Mouse (Mus musculus): ENCODE data around the gene Eya2.

Gene Eya2

GRCm38 (mm10) chr2:165716688-165717087 is 121.9 kb downstream of the Eya2 start:
- DNase-seq (ENCODE audit: low spot score in 2 of 2) = no peak

DNA sequence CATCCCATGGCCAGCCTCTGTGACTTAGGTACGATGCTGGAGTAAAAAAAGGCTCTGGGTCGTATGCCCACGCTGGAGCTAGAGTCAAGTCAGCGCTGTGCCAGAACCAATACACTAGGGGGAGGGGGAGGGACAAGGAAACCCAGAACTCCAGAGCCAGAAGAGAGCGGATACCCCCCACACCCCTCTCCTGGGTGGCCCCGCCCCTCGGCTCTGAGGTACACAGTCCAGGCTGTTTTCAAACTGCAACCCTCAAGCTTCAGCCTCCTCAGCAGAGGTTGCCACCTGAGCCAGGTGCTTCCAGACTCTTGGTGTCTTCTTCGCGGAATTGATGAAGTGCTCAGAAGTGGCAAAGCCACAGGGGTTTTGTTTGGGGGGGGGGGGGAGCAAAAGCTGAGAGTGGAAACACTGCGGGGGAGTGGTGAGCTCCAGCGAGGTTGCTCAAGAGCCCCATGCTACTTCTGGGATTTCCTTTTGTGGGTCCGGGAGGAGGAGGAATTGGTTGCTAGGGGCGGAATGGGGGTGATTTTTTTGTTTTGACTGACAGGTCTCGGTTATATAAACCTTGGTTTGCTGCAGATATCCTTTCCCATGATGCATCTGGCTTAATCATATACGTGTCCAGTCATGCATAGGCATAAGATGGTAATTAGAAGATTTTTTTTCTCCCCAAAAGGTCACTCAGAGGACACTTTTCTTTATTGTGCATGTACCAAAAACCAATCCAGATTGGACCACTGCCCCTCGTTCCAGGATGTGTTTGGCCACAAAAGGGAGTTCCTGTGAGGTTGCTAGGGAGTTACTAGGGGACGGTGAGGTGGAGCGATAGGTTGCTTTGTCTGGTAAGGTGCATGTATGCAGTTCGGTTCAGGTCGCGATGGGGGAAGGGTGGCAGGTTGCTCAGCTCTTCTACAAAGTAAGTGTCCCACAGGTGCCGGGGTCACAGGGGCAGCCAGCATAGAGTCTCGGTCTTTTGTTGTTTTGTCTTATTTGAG is 122.6 kb downstream of the Eya2 start:
- no peak for DNase-seq (ENCODE audit: low spot score in 2 of 2)

- DNase-seq (ENCODE audit: low spot score in 2 of 2) = no peak
Measured at GRCm38 (mm10) chr2:165719382-165719781, 124.5 kb downstream of the Eya2 start.

DNA sequence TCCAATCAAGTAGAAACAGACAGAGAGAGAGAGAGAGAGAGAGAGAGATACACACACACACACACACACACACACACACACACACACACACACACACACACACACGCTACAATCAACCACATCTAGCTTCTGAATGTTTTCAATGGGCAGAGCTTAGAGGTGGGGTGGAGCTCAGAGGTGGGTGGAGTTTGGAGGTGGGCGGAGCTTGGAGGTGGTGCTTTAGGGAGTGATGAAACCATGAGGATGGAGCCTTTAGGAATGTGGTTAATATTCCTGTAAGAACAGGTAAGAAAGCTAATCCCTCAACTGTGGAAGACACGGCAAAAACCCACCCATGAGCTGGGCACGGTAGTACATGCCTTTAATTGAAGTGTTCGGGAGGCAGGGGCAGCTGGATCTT is 127.1 kb downstream of the Eya2 start:
- DNase-seq (ENCODE audit: low spot score in 2 of 2) = no peak

DNA sequence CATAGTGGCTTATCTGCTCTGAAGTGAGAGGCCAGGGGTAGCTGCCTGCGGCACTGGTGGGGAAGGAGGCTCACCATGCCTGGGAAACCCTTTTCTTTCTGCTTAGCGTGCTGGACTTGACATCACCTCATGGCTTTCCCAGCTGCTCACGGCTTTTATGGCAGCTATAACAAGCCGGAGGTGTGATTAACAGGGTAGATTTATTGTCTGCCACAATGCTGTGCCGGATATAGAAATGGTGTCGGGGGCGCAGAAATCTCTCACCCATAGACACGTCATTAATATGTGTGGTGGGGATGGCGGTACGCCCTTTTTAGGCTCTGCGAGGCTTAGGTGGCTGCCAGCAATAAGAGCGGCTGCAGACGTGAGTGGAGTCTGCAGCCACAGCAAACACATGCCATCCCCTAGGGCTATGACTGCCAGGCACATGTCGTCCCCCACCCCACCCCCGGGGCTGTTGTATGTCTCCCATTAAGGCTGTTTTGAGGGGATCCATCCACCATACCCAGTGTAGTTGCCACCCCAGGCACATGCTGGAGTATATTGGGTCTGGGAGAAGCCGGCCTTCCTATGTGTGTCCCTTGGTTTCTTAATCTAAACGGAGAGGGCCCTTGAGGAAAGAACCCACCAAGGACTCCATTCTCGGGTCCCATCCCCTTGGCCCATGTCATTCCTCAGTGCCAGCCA is 137.9 kb downstream of the Eya2 start:
- DNase-seq (ENCODE audit: low spot score in 2 of 2) = no peak

DNA sequence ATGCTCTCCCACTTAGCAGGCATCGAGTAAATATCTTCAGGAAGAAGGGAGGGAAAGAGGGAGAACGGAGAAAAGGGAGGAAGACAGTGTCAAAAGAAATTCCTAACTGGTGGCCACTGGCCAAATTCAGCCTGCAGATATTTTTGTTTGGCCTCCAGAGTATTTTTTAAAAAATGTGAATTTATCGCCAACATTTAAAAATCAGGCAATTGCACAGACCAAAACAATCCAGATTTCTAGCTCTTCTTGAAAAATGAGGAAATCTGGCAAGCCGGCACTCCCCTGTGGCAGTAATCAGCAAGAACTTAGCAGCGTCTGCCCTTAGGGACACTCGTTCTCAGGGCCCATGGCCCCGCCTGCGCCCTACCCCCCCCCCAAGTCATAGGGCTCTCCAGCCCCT is 138.9 kb downstream of the Eya2 start:
- DNase-seq (ENCODE audit: low spot score in 2 of 2) = no peak

DNA sequence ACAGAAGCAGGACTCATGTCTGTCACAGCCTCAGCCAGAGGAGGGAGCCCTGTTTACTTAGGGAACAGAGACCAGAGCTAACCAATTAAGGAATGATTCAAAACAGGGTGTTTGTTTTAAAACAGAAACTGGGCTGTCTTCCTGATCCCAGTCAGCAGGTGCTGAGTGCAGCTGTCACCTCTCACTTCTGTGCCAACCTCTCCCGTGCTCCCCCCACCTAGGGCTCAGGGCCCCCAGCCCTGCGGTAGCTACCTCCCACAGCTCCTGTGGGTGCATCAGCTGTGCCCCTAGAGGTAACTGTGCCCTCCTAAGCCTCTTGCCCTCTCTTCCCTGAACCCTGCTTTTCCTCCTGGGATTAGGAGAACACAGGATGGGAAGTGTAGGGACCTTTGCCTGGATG is 141.5 kb downstream of the Eya2 start:
- DNase-seq (ENCODE audit: low spot score in 2 of 2) = no peak

- DNase-seq (ENCODE audit: low spot score in 2 of 2) = no peak
Measured at GRCm38 (mm10) chr2:165740381-165740780, 145.5 kb downstream of the Eya2 start.

DNA sequence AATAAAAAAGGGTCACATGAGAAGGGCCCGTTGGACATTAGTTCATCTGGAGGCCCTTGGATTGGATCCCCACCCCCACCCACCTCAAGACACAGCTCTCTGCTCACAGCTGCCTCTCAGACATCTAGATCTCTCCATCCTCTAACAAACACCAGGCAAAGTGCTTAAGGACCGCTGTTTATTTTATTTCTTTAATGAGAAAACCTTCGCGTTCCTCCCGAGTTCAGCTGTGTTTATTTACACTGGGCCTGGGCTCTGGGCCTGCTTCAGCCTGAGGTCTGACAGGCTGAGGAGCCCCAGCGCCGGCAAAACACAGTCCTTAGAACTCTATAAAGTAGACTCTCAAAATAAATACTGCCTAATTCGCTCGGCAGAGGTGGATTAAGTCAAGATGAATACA is 146.2 kb downstream of the Eya2 start:
- DNase-seq (ENCODE audit: low spot score in 2 of 2) = peak in 1 of 2 experiments; percentile 34

DNA sequence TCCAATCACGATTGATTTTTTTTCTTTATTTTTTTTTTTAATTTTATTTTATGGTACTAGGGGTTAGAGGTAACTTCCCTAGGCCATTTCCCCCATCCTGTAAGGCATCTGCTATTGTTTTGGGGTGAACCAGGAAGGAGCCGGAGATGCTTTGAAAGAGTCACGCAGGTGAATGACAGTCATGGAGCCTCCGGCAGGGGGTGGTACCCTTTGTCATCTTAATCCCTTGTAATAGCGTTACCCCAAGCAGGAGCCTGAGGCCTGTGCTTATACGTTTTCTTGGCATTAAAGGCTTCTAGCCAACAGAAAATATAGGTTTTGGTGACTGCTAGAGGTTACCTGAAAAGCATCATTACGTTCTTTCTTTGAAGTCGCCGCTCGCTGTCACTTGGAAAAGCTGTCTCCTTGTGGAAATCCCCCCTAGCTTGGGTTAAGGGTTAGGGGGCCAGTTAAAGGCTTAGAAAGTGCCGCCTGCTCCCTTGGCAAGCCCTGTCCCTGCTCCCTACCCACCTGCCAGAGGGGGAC is 146.8 kb downstream of the Eya2 start:
- DNase-seq (ENCODE audit: low spot score in 2 of 2) = no peak

DNA sequence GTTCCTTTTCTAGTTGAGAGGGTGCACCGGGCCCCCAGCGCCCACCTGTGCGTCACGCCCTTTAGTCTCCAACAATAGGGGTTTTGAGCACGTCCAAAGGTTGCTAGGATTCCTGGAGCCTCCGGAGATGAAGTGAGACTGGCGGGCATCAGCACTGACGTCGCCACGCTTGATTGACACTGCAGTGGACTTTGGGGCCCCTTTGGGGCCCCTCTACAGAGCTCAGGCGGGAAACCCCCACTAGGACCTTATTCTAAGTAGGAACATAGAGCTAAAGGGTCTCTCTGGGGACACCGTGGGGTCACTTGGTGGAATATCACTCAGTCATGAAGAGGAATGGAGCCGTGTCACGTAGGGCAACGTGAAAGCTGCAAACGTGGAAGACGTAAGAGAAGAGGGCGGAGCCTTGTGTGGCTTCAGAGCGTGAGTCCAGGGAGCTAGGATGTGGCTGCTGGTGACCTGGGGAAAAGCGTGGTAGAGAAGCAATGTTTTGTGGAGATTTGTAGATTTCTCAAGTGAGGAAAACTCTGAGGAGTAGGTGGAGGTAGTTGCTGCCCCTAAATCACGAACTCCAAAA is 147.5 kb downstream of the Eya2 start:
- no peak for DNase-seq (ENCODE audit: low spot score in 2 of 2)

GRCm38 (mm10) chr2:165745306-165746098 is 150.7 kb downstream of the Eya2 start:
- DNase-seq (ENCODE audit: low spot score in 2 of 2) = no peak

GRCm38 (mm10) chr2:165747975-165748374 is 153.1 kb downstream of the Eya2 start:
- DNase-seq (ENCODE audit: low spot score in 2 of 2) = no peak

- DNase-seq (ENCODE audit: low spot score in 2 of 2) = no peak
Measured at GRCm38 (mm10) chr2:165748426-165748825, 153.6 kb downstream of the Eya2 start.

GRCm38 (mm10) chr2:165751068-165751467 is 156.2 kb downstream of the Eya2 start:
- peak in 1 of 2 experiments; percentile 28 for DNase-seq (ENCODE audit: low spot score in 2 of 2)

DNA sequence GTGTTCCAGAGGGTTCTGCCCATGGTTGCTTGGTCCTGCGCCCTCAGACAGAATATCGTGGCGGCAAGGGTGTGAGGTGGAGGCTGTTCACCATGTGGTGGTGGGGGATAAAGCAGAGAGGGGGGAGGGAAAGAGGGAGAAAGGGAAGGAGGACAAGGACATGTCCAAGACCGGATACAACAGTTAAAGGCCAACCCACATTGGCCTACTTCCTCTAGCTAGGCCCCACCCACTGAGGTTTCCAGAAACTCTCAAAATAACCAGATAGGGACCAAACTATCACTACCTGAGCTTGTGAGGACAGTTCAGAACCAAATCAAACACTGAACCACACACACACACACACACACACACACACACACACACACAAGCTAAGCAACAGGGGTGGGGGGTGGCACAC is 157.9 kb downstream of the Eya2 start:
- DNase-seq (ENCODE audit: low spot score in 2 of 2) = no peak

DNA sequence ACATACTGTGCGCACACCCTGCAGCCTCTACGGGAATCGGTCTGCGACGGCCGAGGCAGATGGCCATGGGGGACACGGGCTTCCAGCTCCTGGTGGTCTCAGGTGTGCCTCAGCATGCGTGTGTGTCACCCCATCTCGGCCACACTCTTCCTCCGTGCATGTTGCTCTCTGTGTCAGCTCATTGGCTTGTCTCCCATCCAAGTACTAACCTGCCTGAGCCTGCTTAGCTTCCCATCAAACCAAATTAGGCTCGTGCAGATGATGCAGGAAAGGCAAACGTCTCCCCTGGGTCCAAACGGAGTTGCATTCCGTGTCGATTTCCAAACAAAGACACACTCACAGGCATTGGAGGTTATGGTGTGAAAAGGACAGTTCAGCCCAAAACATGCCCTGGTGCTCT is 163.0 kb downstream of the Eya2 start:
- no peak for DNase-seq (ENCODE audit: low spot score in 2 of 2)

DNA sequence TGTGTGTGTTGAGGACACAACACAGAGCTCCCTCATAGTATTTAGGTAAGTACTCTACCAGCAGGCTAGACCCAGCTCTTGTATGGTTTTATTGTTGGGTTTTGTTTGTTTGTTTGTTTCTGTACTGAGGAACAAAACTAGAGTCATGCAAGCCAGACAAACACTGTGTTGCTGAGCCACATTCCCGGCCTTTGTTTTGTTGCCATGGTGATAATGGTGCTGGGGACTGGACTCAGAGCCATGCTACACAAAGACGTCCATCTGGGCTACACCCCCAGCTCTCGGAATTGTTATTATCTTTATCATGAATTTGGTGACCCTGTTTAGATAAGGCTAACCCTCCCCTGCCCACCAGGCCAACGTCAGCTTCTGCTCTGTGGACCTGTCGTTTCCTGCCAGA is 163.7 kb downstream of the Eya2 start:
- no peak for DNase-seq (ENCODE audit: low spot score in 2 of 2)

DNA sequence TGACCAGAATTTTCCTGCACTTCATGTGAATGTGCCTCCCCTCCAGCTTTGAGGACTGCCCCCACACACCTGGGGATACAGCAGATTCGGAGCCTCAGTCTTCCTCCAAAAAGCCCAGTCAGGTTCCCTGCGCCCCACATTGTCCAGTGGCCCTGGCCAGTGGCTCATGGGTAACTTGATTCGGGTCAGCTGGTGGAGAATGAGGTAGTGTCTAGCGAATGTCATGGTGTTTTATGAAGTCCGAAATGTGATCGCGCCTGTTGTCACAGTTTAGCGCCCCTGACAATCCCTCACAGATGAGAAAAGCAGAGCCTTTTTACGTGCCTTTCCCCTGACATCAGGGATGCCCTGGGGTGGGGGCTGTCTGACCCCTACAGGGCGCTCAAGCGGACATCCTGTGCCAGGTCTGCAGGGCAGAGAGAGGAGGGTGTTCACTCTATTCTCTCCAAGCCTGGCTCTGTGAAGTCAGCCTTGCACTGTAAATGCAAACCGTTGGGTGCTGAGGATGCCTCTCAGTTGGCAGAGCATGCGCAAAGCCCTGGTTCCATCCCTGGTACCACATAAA is 164.7 kb downstream of the Eya2 start:
- no peak for DNase-seq (ENCODE audit: low spot score in 2 of 2)

- no peak for DNase-seq (ENCODE audit: low spot score in 2 of 2)
Measured at GRCm38 (mm10) chr2:165768805-165769358, 174.1 kb downstream of the Eya2 start.

Data from urinary bladder, adult 18-20 months (tissue).